Mouse (Mus musculus) neural tube, embryonic 11.5 days (tissue): ENCODE results near the gene Cacna1e. TPM values are rescaled to one million over a fixed set of nuclear protein-coding genes. Genes with fewer than 3 reads are reported as not detected.

Source experiments
- ATAC-seq: fragments of 200-750 bp; cut with Nextera tagmentation; 2 replicates; pipeline ENCODE4 v1.8.0; 2017; ENCODE audit warnings: moderate number of reproducible peaks, mild to moderate bottlenecking, moderate TSS enrichment, moderate library complexity; ENCODE audit not compliant: insufficient read depth, low FRiP score, low TSS enrichment
- DNase-seq: peaks from one replicate; pipeline ENCODE4 v3.0.0-alpha.2; 2015; ENCODE audit warnings: low spot score
- H3K27ac ChIP-seq: fragments of 300-500 bp; sonication (generic); 2 replicates; pipeline ENCODE4 v1.5.1; 2014; ENCODE audit warnings: low read depth, mild to moderate bottlenecking, low read length
- H3K27me3 ChIP-seq: fragments of 300-500 bp; sonication (generic); 2 replicates; pipeline ENCODE4 v1.6.1; 2014; ENCODE audit warnings: mild to moderate bottlenecking, low read length, mixed read lengths; ENCODE audit not compliant: control insufficient read depth, insufficient read depth
- H3K36me3 ChIP-seq: fragments of 300-500 bp; sonication (generic); 2 replicates; pipeline ENCODE4 v1.6.1; 2014; ENCODE audit warnings: mild to moderate bottlenecking, low read length, moderate library complexity, mixed read lengths; ENCODE audit not compliant: control insufficient read depth, insufficient read depth
- H3K4me1 ChIP-seq: fragments of 300-500 bp; sonication (generic); 2 replicates; pipeline ENCODE4 v1.6.1; 2014; ENCODE audit warnings: low read length, mixed read lengths; ENCODE audit not compliant: control insufficient read depth, insufficient read depth
- H3K4me2 ChIP-seq: fragments of 300-500 bp; sonication (generic); 2 replicates; pipeline ENCODE4 v1.6.1; 2014; ENCODE audit warnings: low read depth, mild to moderate bottlenecking, moderate library complexity
- H3K4me3 ChIP-seq: fragments of 300-500 bp; sonication (generic); 2 replicates; pipeline ENCODE4 v1.5.1; 2014; ENCODE audit warnings: low read depth, low read length
- H3K9ac ChIP-seq: fragments of 300-500 bp; sonication (generic); 2 replicates; pipeline ENCODE4 v1.6.1; 2014; ENCODE audit warnings: mild to moderate bottlenecking, low read length
- H3K9me3 ChIP-seq: fragments of 300-500 bp; sonication (generic); 2 replicates; pipeline ENCODE4 v1.6.1; 2016; ENCODE audit warnings: low read length; ENCODE audit not compliant: control insufficient read depth
- WGBS: fragments of 180-500 bp; shearing (Covaris S2); extraction: QIAGEN DNeasy Blood & Tissue Kit; methylation state at CpG from one replicate; pipeline ENCODE4 v1.1.7; 2014; 5-methylcytosine and 5-hydroxymethylcytosine counted together
- polyA plus RNA-seq: library from polyadenylated mRNA; unstranded; fragments of >200 nt; fragmentation: Nextera tagmentation; extraction: Ambion mirVana; gene quantifications from 2 replicates; pipeline ENCODE4 v1.2.1, GENCODE M21; 2014

The Cacna1e gene
- polyA plus RNA-seq, 1 experiment from 2014 or later, result 2.8 TPM

DNA sequence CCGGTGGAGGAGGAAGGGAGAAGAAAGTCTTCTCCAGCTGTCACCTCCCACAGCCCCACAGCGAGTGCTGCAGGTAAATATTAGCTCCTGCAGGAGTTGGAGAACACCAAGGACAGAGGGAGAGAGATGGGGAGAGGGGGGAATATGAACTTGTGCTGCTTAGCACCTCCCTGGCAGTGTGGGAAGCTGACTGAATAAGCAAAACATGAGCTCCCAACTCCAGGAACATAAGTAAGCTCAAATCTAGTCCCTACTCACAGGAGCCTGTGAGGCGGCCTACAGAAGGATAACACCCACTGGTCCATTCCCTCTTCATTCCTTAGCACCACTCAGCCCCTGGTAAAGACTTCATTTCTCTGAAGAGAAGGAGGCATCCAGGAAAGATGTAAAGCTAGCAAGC lies 135.8 kb downstream of the Cacna1e start:
- ATAC-seq (no peak), DNase-seq (no peak)
- H3K4me3 ChIP-seq, result no peak overlapping the region
- H3K4me1 ChIP-seq, result no peaks in the 10 kb centered on the region
- 76% methylated on average over 3 of the region's 3 CpGs for WGBS
- H3K27me3 ChIP-seq, result no peaks in the 10 kb centered on the region
- no peaks in the 10 kb centered on the region for H3K9me3 ChIP-seq
- H3K27ac ChIP-seq, result no peak overlapping the region
- H3K9ac ChIP-seq, result no peak overlapping the region
- no peak overlapping the region for H3K4me2 ChIP-seq
- no peaks in the 10 kb centered on the region for H3K36me3 ChIP-seq

DNA sequence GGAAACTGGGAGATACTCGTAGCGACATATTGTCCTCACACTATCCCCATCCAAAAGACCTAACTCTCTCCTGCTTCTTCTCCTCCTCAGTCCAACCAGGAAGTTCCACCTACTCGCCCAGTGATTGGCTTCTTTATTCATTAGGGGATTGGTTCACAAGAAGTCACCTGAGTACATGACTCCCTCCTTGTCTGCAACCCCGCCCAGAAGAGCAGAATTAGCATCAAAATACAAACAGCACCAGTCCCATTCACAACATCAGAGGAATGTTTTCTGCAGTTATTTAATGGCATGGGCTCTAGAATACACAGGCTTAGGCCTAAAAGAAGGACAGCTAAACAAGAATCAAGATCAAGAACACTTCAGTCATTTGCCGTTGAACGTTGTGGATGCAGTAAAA lies 139.1 kb downstream of the Cacna1e start:
- no peak overlapping the region for H3K4me2 ChIP-seq
- no peaks in the 10 kb centered on the region for H3K27me3 ChIP-seq
- WGBS, result 89% methylated on average over 6 of the region's 6 CpGs
- ATAC-seq (no peak), DNase-seq (no peak)
- H3K27ac ChIP-seq, result no peak overlapping the region
- H3K4me1 ChIP-seq, result no peaks in the 10 kb centered on the region
- H3K9me3 ChIP-seq, result no peaks in the 10 kb centered on the region
- H3K9ac ChIP-seq, result no peak overlapping the region
- no peaks in the 10 kb centered on the region for H3K36me3 ChIP-seq
- no peak overlapping the region for H3K4me3 ChIP-seq

DNA sequence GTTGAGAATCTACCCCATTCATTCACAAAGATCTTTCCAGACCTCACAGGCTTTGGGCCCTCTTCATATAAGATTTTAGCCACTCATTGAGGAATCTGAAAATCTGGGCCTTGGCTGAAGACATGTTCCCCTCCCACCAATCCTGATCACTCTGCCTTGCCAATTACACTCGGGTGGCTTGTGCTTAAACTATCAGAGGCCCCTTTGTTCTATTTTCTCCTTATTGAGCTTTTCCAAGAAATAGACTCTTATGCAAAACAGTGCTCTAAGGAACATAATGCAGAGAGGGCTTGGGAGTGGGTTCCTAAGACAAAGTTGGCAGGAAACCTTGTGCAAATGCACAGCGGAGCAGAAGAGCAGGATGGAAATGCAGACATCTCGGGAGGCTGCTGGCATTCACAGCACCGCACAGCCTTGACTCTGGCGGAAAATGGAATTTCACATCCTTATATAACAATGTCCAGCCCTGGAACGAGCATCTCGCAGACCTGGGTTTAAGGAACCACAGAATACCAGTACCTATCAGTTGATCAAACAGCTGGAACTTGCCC lies 153.8 kb downstream of the Cacna1e start:
- 77% methylated on average over 7 of the region's 7 CpGs for WGBS
- DNase-seq (no peak), ATAC-seq (no peak)

DNA sequence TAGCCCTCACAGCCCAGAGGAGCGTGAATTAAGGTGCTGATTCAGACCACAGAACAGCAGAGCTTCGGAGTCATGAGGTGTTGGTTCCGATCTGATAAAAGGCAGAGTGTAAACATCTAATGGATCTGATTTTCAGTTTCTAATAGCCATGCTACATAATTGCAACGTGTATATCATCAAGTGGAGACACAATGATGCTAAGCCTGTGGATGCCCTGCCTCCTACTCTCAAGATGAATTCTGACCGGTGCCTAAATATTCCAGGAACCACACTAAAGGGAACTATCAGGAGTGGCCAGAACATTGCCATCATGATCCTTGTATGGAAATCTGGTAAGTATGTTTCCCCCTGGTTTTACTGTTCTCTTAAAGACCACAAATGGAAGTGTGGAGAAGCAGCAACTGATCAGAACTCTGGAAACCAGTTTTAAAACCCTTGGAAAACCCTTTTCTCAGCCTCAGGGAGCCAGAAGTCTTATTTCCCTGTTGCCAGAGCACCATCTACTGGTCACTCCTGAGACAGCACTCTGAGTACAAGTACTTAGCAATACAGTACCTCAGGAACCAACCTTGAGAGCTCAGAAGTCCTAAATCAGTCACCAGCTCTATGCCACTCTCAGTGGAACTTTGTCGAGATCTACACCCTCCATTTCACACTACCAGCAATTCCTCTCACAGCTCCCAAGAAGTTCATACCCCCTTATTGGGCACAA lies 154.9 kb downstream of the Cacna1e start:
- WGBS, result 62% methylated on average over 6 of the region's 6 CpGs
- no peaks in the 10 kb centered on the region for H3K36me3 ChIP-seq
- DNase-seq (peak; percentile 71), ATAC-seq (no peak)
- H3K9ac ChIP-seq, result no peak overlapping the region
- no peaks in the 10 kb centered on the region for H3K9me3 ChIP-seq
- no peak overlapping the region for H3K27ac ChIP-seq
- H3K4me3 ChIP-seq, result no peak overlapping the region
- H3K4me1 ChIP-seq, result 0 out of 2 replicates have a peak, but pooled peaks cover 4% of the 10 kb centered on the region
- no peak overlapping the region for H3K4me2 ChIP-seq
- peaks cover 37% of the 10 kb centered on the region for H3K27me3 ChIP-seq

More for the DNA sequence above, 153.8 kb downstream of the Cacna1e start:
- Histone ChIP-seq H3K36me3 (no peaks in the 10 kb centered on the region), H3K4me1 (0 out of 2 replicates have a peak, but pooled peaks cover 4% of the 10 kb centered on the region), H3K4me2 (no peak overlapping the region), H3K9ac (no peak overlapping the region), H3K27me3 (peaks cover 28% of the 10 kb centered on the region), H3K27ac (no peak overlapping the region), H3K9me3 (no peaks in the 10 kb centered on the region), H3K4me3 (no peak overlapping the region)

DNA sequence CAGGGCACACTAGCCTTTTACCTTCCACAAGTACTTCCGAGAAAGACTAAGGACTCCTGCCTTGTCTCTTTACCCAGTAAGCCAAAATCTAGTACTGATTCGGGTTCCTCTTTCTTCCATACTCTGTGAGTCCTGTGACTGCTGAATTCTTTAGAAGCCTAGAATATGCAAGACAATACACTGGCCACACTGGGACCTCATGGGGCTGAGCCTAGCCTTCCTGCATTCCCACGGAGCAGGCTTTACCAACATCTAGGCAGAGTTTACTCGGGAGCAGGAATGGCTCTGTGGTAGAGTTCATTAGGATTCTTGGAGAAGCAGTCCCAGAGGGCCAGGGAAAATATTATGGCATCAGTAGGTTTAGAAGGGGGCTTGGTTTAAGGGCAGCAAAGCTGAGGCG lies 155.6 kb downstream of the Cacna1e start:
- DNase-seq (no peak), ATAC-seq (no peak)
- H3K9ac ChIP-seq, result no peak overlapping the region
- H3K9me3 ChIP-seq, result no peaks in the 10 kb centered on the region
- H3K36me3 ChIP-seq, result no peaks in the 10 kb centered on the region
- peaks cover 44% of the 10 kb centered on the region for H3K27me3 ChIP-seq
- WGBS, result 40% methylated on average over 5 of the region's 5 CpGs
- no peak overlapping the region for H3K4me3 ChIP-seq
- H3K4me1 ChIP-seq, result 0 out of 2 replicates have a peak, but pooled peaks cover 4% of the 10 kb centered on the region
- H3K27ac ChIP-seq, result no peak overlapping the region
- H3K4me2 ChIP-seq, result no peak overlapping the region

DNA sequence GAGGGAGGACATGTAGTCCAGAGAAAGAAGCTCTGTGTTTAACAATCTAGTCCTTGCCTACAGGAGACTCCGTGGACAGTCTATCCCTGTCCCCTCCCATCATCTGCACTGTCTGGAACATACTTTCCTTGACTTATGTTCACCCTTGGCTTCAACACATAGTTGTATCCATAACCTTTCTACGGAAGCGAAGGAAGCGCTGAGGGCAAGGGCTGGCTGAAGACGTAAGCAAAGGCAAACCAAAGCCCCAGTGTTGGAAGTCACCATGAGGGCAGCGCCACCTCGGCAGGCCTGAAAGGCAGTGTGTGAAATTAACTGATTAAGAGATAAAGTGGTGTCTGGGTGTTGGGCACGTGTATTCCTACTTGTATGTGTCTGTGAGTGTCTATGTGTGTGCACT lies 156.6 kb downstream of the Cacna1e start:
- Histone ChIP-seq H3K4me3 (no peak overlapping the region), H3K27ac (no peak overlapping the region), H3K9me3 (no peaks in the 10 kb centered on the region), H3K4me1 (0 out of 2 replicates have a peak, but pooled peaks cover 4% of the 10 kb centered on the region), H3K4me2 (no peak overlapping the region), H3K36me3 (no peaks in the 10 kb centered on the region), H3K27me3 (peaks cover 46% of the 10 kb centered on the region), H3K9ac (no peak overlapping the region)
- 85% methylated on average over 8 of the region's 8 CpGs for WGBS
- no peak for ATAC-seq
- DNase-seq, result no peak

DNA sequence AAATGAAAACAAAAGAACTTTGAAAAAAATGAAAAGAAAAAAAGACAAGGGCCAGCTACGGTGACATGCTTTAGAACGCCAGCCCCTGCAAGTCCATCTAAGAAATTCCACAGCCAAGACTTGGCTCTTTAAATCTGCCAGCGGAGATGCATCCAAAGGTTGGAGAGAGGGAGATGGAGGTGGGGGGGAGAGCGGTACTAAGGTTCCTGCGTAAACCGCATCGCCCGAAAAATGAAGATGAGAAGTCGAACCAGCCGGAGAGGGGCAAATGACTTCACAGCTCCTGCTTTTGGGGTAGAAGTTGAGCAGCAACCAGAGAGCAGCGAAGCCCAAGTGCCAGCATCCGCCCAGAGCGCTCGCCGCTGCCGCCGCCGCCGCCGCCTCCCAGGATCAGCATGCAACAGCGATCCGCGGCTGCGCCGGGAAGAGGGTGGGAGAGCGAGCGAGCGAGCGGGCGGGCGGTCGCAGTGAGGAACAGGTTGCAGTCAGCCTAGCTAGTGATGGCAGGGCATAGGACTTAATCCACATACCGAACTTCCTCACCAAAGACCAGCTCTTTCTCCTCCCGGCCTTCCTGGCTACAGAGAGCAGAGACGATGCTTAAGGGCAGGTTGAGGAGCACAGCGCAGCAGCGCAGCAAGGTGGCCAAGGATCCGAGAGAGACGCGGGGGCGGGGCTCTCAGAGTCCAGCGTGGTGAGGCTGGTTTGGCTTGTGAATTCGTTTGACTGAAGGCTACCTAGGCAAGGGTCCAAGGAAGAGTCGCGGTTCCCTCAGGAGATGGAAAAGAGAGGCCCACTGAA lies 157.7 kb downstream of the Cacna1e start:
- no peaks in the 10 kb centered on the region for H3K9me3 ChIP-seq
- ATAC-seq, result peak; percentile 51
- H3K27me3 ChIP-seq, result peaks cover 46% of the 10 kb centered on the region
- peak overlapping the region; percentile 34 for H3K4me3 ChIP-seq
- H3K4me1 ChIP-seq, result 0 out of 2 replicates have a peak, but pooled peaks cover 4% of the 10 kb centered on the region
- DNase-seq, result peak; percentile 69
- H3K9ac ChIP-seq, result peak overlapping the region; percentile 42
- no peaks in the 10 kb centered on the region for H3K36me3 ChIP-seq
- peak overlapping the region; percentile 78 for H3K4me2 ChIP-seq
- WGBS, result under 1% methylated on average over 44 of the region's 45 CpGs
- H3K27ac ChIP-seq, result no peak overlapping the region

DNA sequence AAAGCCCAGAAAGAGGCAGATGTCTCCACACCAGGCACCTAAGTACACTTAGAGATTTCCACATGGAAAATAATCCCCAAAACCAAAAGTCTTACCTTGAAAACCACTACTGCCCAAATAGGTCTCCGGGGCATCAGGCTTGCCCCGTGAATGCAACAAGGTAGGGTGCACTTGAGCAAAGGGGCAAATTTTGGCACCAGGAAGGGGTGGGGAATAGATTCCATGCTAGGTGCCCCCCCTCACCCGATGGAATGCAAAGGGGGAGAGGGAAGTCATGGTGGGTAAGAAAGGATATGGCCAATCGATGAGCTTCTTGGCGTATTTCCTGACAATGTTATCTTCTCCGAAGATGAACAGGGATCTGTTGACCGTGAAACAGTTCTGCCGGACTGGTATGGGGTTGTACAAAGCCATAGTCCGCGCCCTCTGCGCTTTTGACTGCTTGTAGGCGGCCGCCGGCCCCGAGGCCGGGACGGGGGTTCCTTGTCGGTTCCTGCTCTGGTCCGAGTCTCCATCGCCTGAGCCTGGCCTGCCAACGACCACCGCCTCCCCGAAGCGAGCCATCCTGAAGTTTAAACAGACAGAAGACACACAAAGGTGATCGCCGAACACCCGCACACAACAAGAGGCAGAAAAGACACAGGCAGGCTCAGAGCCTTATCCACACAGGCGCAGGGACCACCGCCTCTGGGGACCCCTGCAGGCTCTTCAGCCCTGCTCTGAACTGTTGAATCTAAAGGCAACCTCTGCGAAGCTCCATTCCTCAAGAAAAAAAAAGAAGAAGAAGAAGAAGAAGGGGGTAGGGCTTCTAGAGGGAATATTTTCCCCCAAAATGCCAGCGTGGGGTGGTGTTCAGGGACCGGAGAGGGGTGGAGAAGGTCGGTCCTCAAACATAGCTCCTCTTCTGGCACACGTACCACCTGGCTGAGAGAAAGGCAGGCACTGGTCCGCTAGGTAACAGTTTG lies 158.7 kb downstream of the Cacna1e start:
- WGBS, result 24% methylated on average over 35 of the region's 35 CpGs
- Histone ChIP-seq H3K4me1 (0 out of 2 replicates have a peak, but pooled peaks cover 4% of the 10 kb centered on the region), H3K36me3 (no peaks in the 10 kb centered on the region), H3K9ac (no peak overlapping the region), H3K27ac (no peak overlapping the region), H3K4me3 (peak overlapping the region; percentile 34), H3K4me2 (peak overlapping the region; percentile 78), H3K27me3 (peaks cover 46% of the 10 kb centered on the region), H3K9me3 (no peaks in the 10 kb centered on the region)
- DNase-seq, result peak; percentile 35
- ATAC-seq, result no peak
